In the genomic region with DNA sequence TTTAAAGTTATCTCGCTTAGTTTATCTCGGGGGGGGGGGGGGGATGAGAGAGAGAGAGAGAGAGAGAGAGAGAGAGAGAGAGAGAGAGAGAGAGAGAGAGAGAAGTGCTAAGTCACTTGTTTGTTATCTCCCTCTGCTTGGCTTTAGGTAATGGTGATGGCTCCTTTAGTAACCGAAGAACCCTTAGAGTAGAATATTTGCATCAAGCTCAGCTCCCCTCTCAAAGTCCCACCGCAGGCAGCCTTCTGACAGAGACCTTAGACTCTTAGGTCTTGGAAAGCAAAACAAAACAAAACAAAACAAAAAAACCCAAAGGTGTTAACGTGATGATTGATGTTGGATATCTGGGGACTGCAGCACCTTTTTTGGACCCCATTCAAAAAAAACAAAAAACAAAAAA, we compare ENCODE assay signal across 8 mouse cellular contexts. TPM values are rescaled to one million over a fixed set of nuclear protein-coding genes. Genes with fewer than 3 reads are reported as not detected.
A peak's percentile ranks its signal among the peaks of the same experiment; 100 is the strongest.
DNase-seq lines count a peak whose midpoint lies in the region; ATAC-seq and TF ChIP-seq lines count a peak whose summit lies in the region.
"Had no signal": no experiment of that assay in that cellular context is flagged by ENCODE, and none has a peak within 500 bp of the region (broad histone marks: within the 10 kb centered on the region; RNA-seq: fewer than 3 reads in every experiment).

No protein-coding gene starts in this region.

- no peaks in the 10 kb centered on the region for H3K36me3 ChIP-seq in lung, embryonic 14.5 days (ENCODE audit: insufficient read depth)
- no peaks in the 10 kb centered on the region for H3K36me3 ChIP-seq in forebrain, embryonic 15.5 days
- no peaks in the 10 kb centered on the region for H3K36me3 ChIP-seq in limb, embryonic 14.5 days (ENCODE audit: control insufficient read depth, insufficient read depth, low read length)
- H3K36me3 ChIP-seq in stomach, embryonic 14.5 days (ENCODE audit: control insufficient read depth, insufficient read depth, low read length) = no peaks in the 10 kb centered on the region

- H3K27me3 ChIP-seq in lung, embryonic 14.5 days (ENCODE audit: insufficient read depth, low read length) = no peaks in the 10 kb centered on the region
- no peaks in the 10 kb centered on the region for H3K27me3 ChIP-seq in forebrain, embryonic 15.5 days
- no peaks in the 10 kb centered on the region for H3K27me3 ChIP-seq in limb, embryonic 14.5 days (ENCODE audit: control insufficient read depth, insufficient read depth, low read length)
- H3K27me3 ChIP-seq in stomach, embryonic 14.5 days (ENCODE audit: control insufficient read depth, insufficient read depth, low read length) = no peaks in the 10 kb centered on the region

- TF ChIP-seq CTCF in lung, embryonic 14.5 days (IDR thresholded peaks at IDR 0.05; ENCODE audit: low read depth) = no peak

- 0 out of 2 replicates have a peak, but pooled peaks cover 5% of the 10 kb centered on the region for H3K4me1 ChIP-seq in lung, embryonic 14.5 days (ENCODE audit: insufficient read depth)
- peaks cover 34% of the 10 kb centered on the region for H3K4me1 ChIP-seq in forebrain, embryonic 15.5 days
- H3K4me1 ChIP-seq in limb, embryonic 14.5 days (ENCODE audit: control insufficient read depth, insufficient read depth, low read length) = peaks cover 6% of the 10 kb centered on the region
- 0 out of 2 replicates have a peak, but pooled peaks cover 6% of the 10 kb centered on the region for H3K4me1 ChIP-seq in stomach, embryonic 14.5 days (ENCODE audit: control insufficient read depth, insufficient read depth, low read length)

- H3K27ac ChIP-seq in lung, embryonic 14.5 days (ENCODE audit: low read depth) = no peak overlapping the region
- peak overlapping the region; percentile 89 for H3K27ac ChIP-seq in forebrain, embryonic 15.5 days (replicated peaks)
- H3K27ac ChIP-seq in limb, embryonic 14.5 days (replicated peaks; ENCODE audit: low read depth, low read length) = no peak overlapping the region
- H3K27ac ChIP-seq in stomach, embryonic 14.5 days (ENCODE audit: low read length) = peak overlapping the region; percentile 27; the same call in 1 of the 2 replicates
- H3K27ac ChIP-seq: liver, embryonic 14.5 days had no signal

- peak overlapping the region; percentile 35 for H3K4me3 ChIP-seq in lung, embryonic 14.5 days (ENCODE audit: low read depth, low read length)
- H3K4me3 ChIP-seq in forebrain, embryonic 15.5 days = peak overlapping the region; percentile 45
- H3K4me3 ChIP-seq in limb, embryonic 14.5 days (replicated peaks; ENCODE audit: low read length) = peak overlapping the region; percentile 39
- peak overlapping the region; percentile 34 for H3K4me3 ChIP-seq in stomach, embryonic 14.5 days (ENCODE audit: low read depth, low read length)

- WGBS in lung, embryonic 14.5 days = 13% methylated on average over 5 of the region's 5 CpGs
- WGBS in forebrain, embryonic 15.5 days = 7% methylated on average over 5 of the region's 5 CpGs
- WGBS in limb, embryonic 14.5 days = 32% methylated on average over 4 of the region's 5 CpGs
- 18% methylated on average over 5 of the region's 5 CpGs for WGBS in stomach, embryonic 14.5 days

- peak overlapping the region; percentile 71 for H3K4me2 ChIP-seq in lung, embryonic 14.5 days
- peak overlapping the region; percentile 44 for H3K4me2 ChIP-seq in forebrain, embryonic 15.5 days (replicated peaks)
- H3K4me2 ChIP-seq in limb, embryonic 14.5 days (replicated peaks; ENCODE audit: low read depth, low read length, severe bottlenecking) = peak overlapping the region; percentile 60
- peak overlapping the region; percentile 73 for H3K4me2 ChIP-seq in stomach, embryonic 14.5 days (replicated peaks; ENCODE audit: low read depth, low read length)

- TF ChIP-seq POLR2A in limb, embryonic 14.5 days (IDR thresholded peaks at IDR 0.05; ENCODE audit: borderline replicate concordance, extremely low read depth, insufficient read depth, insufficient read length) = no peak

- no peak for ATAC-seq in lung, embryonic 14.5 days (ENCODE audit: insufficient read depth)
- ATAC-seq in forebrain, embryonic 15.5 days (replicated peaks) = peak; percentile 44
- no peak for ATAC-seq in limb, embryonic 14.5 days (ENCODE audit: low FRiP score, low read depth)
- ATAC-seq in stomach, embryonic 14.5 days (ENCODE audit: insufficient number of reproducible peaks, insufficient read depth, low FRiP score, low read depth) = no peak
- no peak for ATAC-seq in frontal cortex, adult (ENCODE audit: low TSS enrichment)

- no peak for DNase-seq in lung, embryonic 14.5 days
- DNase-seq in lung, postnatal 25 days (ENCODE audit: low spot score) = no peak
- no peak for DNase-seq in limb, embryonic 14.5 days (ENCODE audit: low spot score)
- DNase-seq in embryo, embryonic 9.5 days (ENCODE audit: extremely low spot score) = no peak

- no peaks in the 10 kb centered on the region for H3K9me3 ChIP-seq in lung, embryonic 14.5 days (ENCODE audit: low read depth, low read length)
- no peaks in the 10 kb centered on the region for H3K9me3 ChIP-seq in forebrain, embryonic 15.5 days
- H3K9me3 ChIP-seq in limb, embryonic 14.5 days (ENCODE audit: control insufficient read depth, low read length) = no peaks in the 10 kb centered on the region
- no peaks in the 10 kb centered on the region for H3K9me3 ChIP-seq in stomach, embryonic 14.5 days (ENCODE audit: control insufficient read depth, low read depth, low read length)

- H3K9ac ChIP-seq in lung, embryonic 14.5 days = peak overlapping the region; percentile 46; the same call in 1 of the 2 replicates
- H3K9ac ChIP-seq in forebrain, embryonic 15.5 days (replicated peaks) = 0 out of 2 replicates have a peak overlapping the region, but pooled peaks have one; percentile 55
- peak overlapping the region; percentile 58 for H3K9ac ChIP-seq in limb, embryonic 14.5 days (ENCODE audit: low read depth, low read length, severe bottlenecking)
- no peak overlapping the region for H3K9ac ChIP-seq in stomach, embryonic 14.5 days (replicated peaks; ENCODE audit: low read depth, low read length)

RNA-seq across cellular contexts. Expression of gene Palmd, which starts 0.2 kb away (rescaled TPM):
- 4.9 and 7.2 TPM in 2 replicates for polyA plus RNA-seq in lung, embryonic 14.5 days (2014; fragmentation: Nextera tagmentation; extraction: Ambion mirVana)
- 16.7 and 18.5 TPM in 2 replicates for polyA plus RNA-seq in forebrain, embryonic 15.5 days (2015; fragmentation: Nextera tagmentation; extraction: Ambion mirVana)
- polyA plus RNA-seq in limb, embryonic 14.5 days (2012; rRNA removed) = 9.3 and 12.4 TPM in 2 replicates
- polyA plus RNA-seq in limb, embryonic 14.5 days (2014; fragmentation: Nextera tagmentation; extraction: Ambion mirVana) = 16.5 and 19.0 TPM in 2 replicates
- polyA plus RNA-seq in stomach, embryonic 14.5 days (2014; fragmentation: Nextera tagmentation; extraction: Ambion mirVana) = 5.7 and 6.1 TPM in 2 replicates

RNA-seq across cellular contexts. Expression of gene 4930455H04Rik, which starts 0.9 kb away (rescaled TPM):
- not detected in 2 replicates for polyA plus RNA-seq in lung, embryonic 14.5 days (2014; fragmentation: Nextera tagmentation; extraction: Ambion mirVana)
- polyA plus RNA-seq in forebrain, embryonic 15.5 days (2015; fragmentation: Nextera tagmentation; extraction: Ambion mirVana) = not detected in 2 replicates
- not detected in 2 replicates for polyA plus RNA-seq in limb, embryonic 14.5 days (2012; rRNA removed)
- polyA plus RNA-seq in limb, embryonic 14.5 days (2014; fragmentation: Nextera tagmentation; extraction: Ambion mirVana) = not detected in 2 replicates
- polyA plus RNA-seq in stomach, embryonic 14.5 days (2014; fragmentation: Nextera tagmentation; extraction: Ambion mirVana) = not detected in 2 replicates
- polyA plus RNA-seq: liver, embryonic 14.5 days had no signal

Comparison
In these comparisons a context has a peak if more than half of its experiments do, and no peak if none do; other contexts are left out.
1. H3K27ac ChIP-seq: peak in forebrain, embryonic 15.5 days (single experiment) and stomach, embryonic 14.5 days (single experiment); none in lung, embryonic 14.5 days (single experiment) and limb, embryonic 14.5 days (single experiment).
2. Peak in every context shown above with its lines, with median percentiles within 50 percentile points of each other: H3K4me2 ChIP-seq and H3K4me3 ChIP-seq.